Mouse (Mus musculus): ENCODE results near the gene Cnnm4.

The Cnnm4 gene

GRCm38 (mm10) chr1:36474646-36475045 is 3.2 kb downstream of the Cnnm4 start:
- peak; percentile 55 for DNase-seq

- no peak for DNase-seq
These were observed 4.2 kb downstream of the Cnnm4 start for GRCm38 (mm10) chr1:36475480-36476110.

DNA sequence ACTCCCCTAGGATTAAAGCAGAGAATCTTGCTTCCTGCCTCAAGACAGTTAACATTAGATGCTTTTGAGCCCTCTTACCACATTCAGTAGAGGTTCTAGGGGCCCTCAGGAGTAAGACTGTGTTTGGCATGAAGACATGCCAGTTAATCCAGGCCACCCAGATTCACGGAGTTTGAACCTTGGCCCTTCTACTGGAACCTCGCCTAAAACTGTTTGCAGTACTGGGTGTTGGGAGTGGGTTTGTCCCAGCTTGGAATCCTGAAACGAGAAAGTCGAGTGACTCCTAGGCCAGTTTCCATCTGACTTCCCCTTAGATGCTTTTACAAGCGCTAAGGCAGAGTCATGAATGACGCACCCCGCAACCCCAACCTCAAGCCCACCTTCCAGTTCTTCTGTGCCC is 5.0 kb downstream of the Cnnm4 start:
- DNase-seq, result peak; percentile 40

DNA sequence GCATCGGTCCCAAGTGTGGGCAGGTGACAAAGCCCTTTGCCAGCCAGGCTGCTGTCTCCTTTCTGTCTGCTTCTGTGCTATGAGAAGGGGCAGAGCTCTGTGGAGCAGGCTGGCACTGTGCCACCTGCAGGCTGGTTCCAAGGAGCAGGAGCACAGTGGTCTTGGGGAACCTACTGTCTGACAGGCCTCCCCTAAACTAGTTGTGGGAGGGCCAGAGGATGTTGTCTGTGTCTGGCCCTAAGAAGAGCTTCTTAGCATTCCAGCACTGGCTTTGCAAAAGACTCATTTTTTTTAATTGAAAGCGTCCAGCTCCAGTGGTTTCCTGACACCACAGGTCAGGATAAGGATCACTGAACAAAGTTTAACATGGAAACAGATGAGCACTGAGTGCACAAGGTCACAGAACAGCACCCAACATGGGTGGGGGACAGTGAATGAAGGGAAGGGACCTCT is 6.9 kb downstream of the Cnnm4 start:
- DNase-seq, result peak; percentile 76

DNA sequence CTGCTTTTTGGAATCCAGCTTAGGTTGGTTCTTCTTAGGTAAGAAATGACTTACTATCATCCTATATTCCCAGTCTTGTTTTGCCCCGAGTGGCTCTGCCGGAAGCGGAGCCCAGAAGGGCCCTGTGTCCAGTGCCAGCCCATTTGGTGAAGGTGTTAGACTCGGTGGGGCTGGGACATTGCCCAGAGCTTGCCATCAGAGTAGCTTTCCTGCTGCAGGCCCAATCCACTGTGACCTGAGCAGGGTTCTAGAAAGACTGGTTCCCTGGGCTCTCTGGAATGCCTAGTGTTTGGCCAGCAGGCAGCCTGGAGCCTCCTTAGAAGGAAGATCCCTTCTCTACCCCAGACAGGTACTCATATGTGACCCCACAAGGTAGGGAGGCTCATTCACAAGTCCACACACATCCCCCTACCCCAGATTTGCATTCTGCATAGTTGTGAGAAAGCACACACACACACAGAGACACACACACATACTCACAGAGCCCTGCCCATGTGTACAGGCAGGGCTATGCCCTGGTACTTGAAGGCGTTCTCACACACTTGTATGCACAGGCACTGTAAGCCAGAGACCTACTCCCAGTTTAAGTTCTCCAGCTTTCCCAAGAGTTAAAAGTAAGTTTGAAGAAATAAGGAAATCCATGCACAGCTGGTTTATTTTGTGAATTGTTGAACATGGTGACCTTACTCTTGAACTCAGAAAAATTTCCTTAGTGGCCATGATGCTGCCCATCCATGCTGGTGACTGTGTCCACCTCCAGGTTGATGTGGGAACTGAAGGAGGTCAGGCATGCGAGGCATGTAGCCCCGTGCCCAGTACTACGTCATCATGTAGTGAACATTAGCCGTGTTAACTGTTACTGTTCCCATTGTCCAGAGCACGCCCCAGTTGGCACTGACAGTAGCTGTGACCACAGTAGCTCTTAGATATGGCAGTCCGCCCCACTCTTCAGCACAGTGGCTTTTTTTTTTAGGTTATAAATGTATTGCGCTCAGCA is 8.8 kb downstream of the Cnnm4 start:
- DNase-seq, result peak; percentile 66

GRCm38 (mm10) chr1:36483825-36484224 is 12.4 kb downstream of the Cnnm4 start:
- no peak for DNase-seq

DNA sequence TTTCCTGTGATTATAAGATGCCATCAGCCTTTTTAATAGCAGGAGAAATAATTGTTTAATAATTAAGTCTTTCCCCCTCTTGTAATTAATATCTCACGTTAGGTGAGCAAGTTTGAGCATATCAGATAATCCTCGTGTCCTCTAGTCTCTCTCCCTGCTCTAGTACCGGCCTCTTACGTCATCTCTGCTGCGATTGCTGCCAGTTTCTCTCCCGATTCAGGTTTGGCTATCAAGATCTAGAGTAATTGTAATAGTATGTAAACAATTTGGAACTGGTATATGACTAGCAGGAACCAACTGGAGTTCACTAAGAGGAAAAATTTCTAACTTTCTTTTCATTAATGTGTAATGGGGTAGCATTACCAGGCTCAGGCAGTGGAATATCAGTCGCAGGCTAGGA is 13.7 kb downstream of the Cnnm4 start:
- DNase-seq, result no peak

DNA sequence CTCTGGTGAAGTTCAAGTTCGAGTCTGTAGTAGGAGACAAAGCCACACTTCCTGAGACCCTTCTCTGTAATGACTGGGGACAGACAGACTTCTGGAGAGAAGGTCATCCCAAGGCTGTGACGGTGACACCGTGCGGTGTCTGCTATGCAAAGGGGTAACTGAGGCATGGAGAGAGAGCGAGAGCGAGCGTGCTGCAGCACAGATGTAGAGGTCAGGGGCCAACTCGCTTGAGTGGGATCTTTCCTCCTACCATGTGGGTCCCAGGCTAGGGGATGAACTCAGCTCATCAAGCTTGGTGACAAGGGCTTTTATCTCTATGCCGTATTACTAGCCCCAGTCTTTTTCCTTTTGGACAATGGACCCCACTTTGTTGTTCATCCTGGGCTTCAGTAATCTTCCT is 15.7 kb downstream of the Cnnm4 start:
- no peak for DNase-seq

GRCm38 (mm10) chr1:36489661-36490060 is 18.2 kb downstream of the Cnnm4 start:
- DNase-seq, result peak; percentile 55

- peak; percentile 94 for DNase-seq
These were observed 21.2 kb downstream of the Cnnm4 start for GRCm38 (mm10) chr1:36492416-36493139.

GRCm38 (mm10) chr1:36493299-36493698 is 21.9 kb downstream of the Cnnm4 start:
- DNase-seq, result no peak

DNA sequence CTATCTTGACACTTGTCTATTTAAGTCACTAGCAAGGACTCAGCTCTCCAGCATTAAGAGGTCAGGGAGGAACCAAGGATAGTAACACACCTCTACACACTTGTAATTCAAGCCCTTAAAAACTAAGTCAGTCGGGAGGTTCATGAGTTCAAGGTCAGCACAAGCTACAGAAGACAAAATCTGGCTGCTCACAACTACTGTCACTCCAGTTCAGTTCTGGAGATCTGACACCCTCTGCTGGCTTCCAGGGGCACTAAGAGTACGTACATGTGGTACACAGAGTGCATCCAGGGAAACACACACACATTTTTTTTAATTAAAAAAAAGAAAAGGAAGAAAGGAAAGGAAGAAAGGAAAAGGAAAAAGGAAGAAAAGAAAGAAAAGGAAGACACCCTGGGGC is 25.3 kb downstream of the Cnnm4 start:
- no peak for DNase-seq

GRCm38 (mm10) chr1:36497312-36497711 is 25.9 kb downstream of the Cnnm4 start:
- DNase-seq, result no peak

GRCm38 (mm10) chr1:36501261-36501660 is 29.8 kb downstream of the Cnnm4 start:
- peak; percentile 74 for DNase-seq

DNA sequence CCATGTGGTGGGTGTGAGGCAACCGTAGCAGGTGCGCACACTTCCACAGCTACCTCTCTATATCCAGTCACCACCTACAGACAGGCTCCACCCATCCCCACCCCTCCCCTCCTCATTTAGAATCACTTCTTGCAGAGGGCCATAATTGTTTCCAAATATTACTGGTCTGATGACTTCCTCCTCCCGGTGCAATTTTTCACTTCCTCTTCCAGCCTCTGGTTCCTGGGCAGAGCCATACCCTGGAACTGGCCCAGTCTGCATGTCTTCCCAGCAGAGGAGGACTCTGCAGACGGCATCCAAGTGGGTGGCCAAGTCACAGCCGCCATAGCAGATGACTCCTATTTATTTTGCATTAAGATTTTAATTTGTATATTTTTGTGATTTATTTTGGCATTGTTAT is 36.8 kb downstream of the Cnnm4 start:
- no peak for DNase-seq

GRCm38 (mm10) chr1:36511289-36512021 is 40.0 kb downstream of the Cnnm4 start, which contains the start of gene Cnnm3:
TSS of gene Cnnm3 (plus strand) at chr1:36511867.
- peak; percentile 99 for DNase-seq

DNA sequence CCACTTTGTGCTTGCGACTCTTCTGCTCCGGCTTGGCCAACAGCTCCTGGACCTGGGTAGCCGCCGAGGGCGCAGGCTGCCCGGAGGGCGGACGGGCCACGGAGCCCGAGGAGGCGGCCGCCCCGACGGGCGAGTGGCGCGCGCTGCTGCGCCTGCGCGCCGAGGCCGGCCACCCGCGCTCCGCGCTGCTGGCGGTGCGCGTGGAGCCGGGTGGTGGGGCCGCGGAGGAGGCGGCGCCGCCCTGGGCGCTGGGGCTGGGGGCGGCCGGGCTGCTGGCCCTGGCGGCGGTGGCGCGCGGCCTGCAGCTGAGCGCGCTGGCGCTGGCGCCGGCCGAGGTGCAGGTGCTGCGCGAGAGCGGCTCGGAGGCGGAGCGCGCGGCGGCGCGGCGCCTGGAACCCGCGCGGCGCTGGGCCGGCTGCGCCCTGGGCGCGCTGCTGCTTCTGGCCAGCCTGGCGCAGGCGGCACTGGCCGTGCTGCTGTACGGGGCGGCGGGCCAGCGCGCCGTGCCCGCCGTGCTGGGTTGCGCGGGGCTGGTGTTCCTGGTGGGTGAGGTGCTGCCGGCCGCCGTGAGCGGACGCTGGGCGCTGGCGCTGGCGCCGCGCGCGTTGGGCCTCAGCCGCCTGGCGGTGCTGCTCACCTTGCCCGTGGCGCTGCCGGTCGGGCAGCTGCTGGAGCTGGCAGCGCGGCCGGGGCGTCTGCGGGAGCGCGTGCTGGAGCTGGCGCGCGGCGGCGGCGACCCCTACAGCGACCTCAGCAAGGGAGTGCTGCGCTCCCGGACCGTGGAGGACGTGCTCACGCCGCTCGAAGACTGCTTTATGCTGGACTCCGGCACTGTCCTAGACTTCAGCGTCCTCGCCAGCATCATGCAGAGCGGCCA is 40.9 kb downstream of the Cnnm4 start:
- peak; percentile 72 for DNase-seq

GRCm38 (mm10) chr1:36512966-36513280 is 41.5 kb downstream of the Cnnm4 start:
- DNase-seq, result no peak

DNA sequence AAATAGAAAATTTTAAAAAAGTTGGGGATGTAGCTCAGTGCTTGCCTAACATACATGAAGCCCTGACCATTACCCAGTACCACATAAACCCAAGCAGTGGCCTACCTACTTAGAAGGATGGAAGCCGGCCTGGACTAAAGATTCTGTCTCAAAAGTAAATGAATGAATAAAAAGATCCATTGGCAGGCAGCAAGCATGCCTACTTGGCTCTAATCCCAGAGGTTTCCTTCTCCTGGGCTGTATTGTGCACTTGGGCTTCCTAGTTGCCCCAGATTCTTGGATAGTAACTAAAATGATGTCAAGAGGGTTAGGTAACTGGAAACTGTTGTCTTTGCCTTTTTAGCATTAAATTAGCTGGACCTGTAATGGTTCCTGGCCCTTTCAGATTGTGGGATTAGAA is 41.9 kb downstream of the Cnnm4 start:
- no peak for DNase-seq

- DNase-seq, result no peak
These were observed 42.3 kb downstream of the Cnnm4 start for GRCm38 (mm10) chr1:36513718-36514117.

DNA sequence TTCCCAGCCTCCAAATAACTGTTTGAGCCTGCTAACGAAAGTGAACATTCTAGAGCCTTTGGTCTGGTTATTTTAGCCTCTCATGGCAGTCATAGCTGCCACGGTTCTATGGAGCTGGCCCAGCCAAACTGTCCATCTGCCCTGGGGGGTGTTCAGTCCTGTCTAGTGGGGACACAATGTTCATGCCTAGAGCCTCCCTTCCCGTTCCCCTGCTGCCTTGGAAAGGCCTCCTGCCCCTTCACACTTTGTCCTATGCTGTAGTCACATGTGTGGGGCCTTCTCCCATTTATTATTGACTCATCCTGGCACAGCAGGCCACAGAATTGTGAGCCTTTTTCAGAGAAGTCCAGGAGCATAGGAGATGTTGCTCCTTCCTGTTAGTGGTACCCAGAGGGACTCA is 46.8 kb downstream of the Cnnm4 start:
- peak; percentile 70 for DNase-seq

DNA sequence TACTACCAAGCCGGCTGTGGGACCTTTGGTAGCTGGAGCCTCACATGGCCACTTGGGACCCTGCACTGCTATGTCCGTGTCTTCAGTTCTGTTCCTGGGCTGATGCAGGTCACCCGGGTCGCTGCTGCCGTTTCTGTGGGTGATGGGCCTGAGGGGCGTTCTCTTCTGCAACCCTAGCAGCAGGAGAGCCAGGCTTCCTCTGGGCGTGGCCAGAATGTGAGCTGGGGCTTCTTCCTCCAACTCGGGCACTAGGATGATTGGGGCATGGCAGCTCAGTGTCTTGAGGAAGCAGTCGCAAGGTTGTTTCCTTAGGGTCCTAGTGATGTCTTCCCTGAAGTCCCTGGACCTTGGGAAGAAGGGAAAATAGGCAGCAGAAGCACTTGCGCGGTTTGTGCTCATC is 48.2 kb downstream of the Cnnm4 start:
- no peak for DNase-seq
